Mouse (Mus musculus) cerebellum, adult 2 months (tissue): ENCODE data around the gene Myo7a.

Experiments used
- CTCF ChIP-seq: fragments of 200-500 bp; IDR thresholded peaks from 2 replicates; pipeline ENCODE4 v1.5.1; 2011; ENCODE audit warnings: low read depth, mild to moderate bottlenecking, control low read depth, low read length, moderate library complexity, borderline replicate concordance; ENCODE audit not compliant: insufficient read depth
- POLR2A ChIP-seq: fragments of 200-500 bp; IDR thresholded peaks from 2 replicates; pipeline ENCODE4 v1.6.1; 2011; ENCODE audit warnings: low read length, control low read depth, borderline replicate concordance; ENCODE audit not compliant: insufficient read depth

GRCm38 (mm10) chr7:98002617-98003016 is 116.7 kb downstream of the Myo7a start:
- TF ChIP-seq POLR2A (no peak), CTCF (no peak)
